Mouse (Mus musculus) liver, adult 2 months (tissue): ENCODE data around the gene Fam71f2. TPM values are rescaled to one million over a fixed set of nuclear protein-coding genes. Genes with fewer than 3 reads are reported as not detected.
A peak's percentile ranks its signal among the peaks of the same experiment; 100 is the strongest.

ENCODE experiments used
- DNase-seq: peaks from one replicate; pipeline ENCODE4 v3.0.0-alpha.2; 2011; ENCODE audit warnings: low read depth, low spot score; ENCODE audit errors: extremely low read depth
- H3K27ac ChIP-seq: fragments of 200-500 bp; replicated peaks from 2 replicates; pipeline ENCODE4 v1.5.1; 2012; ENCODE audit warnings: low read depth, mild to moderate bottlenecking, control low read depth, inconsistent platforms, low read length; ENCODE audit not compliant: insufficient read depth
- H3K27me3 ChIP-seq: fragments of 200-500 bp; 2 replicates; pipeline ENCODE4 v1.6.1; 2012; ENCODE audit warnings: mild to moderate bottlenecking, moderate library complexity, low read length, inconsistent platforms; ENCODE audit not compliant: control insufficient read depth, insufficient read depth
- H3K36me3 ChIP-seq: fragments of 200-500 bp; 2 replicates; pipeline ENCODE4 v1.6.1; 2012; ENCODE audit warnings: low read length, inconsistent platforms; ENCODE audit not compliant: control insufficient read depth, insufficient read depth
- H3K4me1 ChIP-seq: fragments of 200-500 bp; 2 replicates; pipeline ENCODE4 v1.6.1; 2011; ENCODE audit warnings: low read length; ENCODE audit not compliant: control insufficient read depth, insufficient read depth
- H3K4me3 ChIP-seq: fragments of 200-500 bp; 2 replicates; pipeline ENCODE4 v1.5.1; 2011; ENCODE audit warnings: low read depth, mild to moderate bottlenecking, control low read depth, low read length, moderate library complexity; ENCODE audit not compliant: insufficient read depth
- H3K79me2 ChIP-seq: fragments of 200-500 bp; 2 replicates; pipeline ENCODE4 v1.6.1; 2012; ENCODE audit warnings: inconsistent platforms, mild to moderate bottlenecking, low read length, moderate library complexity; ENCODE audit not compliant: control insufficient read depth, insufficient read depth
- H3K9ac ChIP-seq: fragments of 200-500 bp; 2 replicates; pipeline ENCODE4 v1.6.1; 2012; ENCODE audit warnings: low read depth, mild to moderate bottlenecking, control low read depth, inconsistent platforms, low read length
- CTCF ChIP-seq: fragments of 200-500 bp; IDR thresholded peaks from 2 replicates; pipeline ENCODE4 v1.5.1; 2011; ENCODE audit warnings: low read depth, low read length, control low read depth
- POLR2A ChIP-seq: fragments of 200-500 bp; IDR thresholded peaks from 2 replicates; pipeline ENCODE4 v1.6.1; 2011; ENCODE audit warnings: low read length, control low read depth; ENCODE audit not compliant: insufficient read depth; ENCODE audit errors: extremely low read depth
- WGBS: fragments of 180-500 bp; shearing (Covaris S2); methylation state at CpG from one replicate; pipeline ENCODE4 v1.1.7; 2018; 5-methylcytosine and 5-hydroxymethylcytosine counted together
- polyA plus RNA-seq: library from polyadenylated mRNA; depleted of rRNA; stranded (reverse); fragments of >200 nt; gene quantifications from 2 replicates; pipeline ENCODE4 v1.2.3, GENCODE M21; 2012
- total RNA-seq: library from RNA; depleted of rRNA; stranded (reverse); fragments of >200 nt; gene quantifications from 2 replicates; pipeline ENCODE4 v1.2.3, GENCODE M21; 2014

The Fam71f2 gene
- total and polyA plus RNA-seq, 2 experiments: not detected

DNA sequence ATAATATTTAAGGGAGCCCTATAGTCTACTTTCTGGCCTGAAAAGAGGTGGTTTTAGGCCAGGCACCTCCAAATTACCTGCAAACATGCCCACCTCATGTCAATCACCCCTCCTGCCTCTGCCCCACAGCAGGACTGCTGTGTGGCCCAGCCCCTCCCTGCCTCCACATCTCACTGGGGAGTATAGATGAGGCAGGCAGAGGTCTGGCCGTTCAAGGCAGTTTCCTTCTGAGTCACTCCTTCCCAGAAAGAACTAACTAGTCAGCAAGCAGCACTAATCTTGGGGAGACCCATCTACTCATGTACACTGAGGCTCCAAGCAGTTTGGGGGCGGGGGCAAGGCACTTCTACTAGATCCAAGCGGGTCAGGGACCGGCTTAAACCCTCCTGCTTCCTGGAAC, 32.3 kb upstream of the Fam71f2 start:
- H3K27me3 ChIP-seq: no peaks in the 10 kb centered on the region
- 72% methylated on average over 4 of the region's 4 CpGs for WGBS

DNA sequence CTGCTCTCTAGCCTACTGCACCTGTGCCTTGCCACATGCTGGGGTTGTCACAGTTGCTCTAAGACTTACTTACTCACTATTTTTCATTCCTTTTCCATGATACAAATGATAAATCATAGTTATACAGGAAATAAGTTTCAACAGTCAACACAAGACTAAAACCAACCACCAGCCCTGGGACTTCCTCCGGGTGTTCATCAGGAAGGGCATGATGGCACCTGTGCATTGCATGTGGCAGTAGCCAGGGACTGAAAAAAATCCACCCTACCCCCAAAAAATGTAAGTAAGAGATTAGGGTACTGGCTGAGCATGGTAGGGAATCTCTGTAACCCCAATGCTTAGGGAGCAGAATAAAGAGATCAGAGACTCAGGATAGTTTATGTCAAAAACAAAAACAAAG, 20.0 kb upstream of the Fam71f2 start:
- TF ChIP-seq POLR2A: no peak
- no peak for TF ChIP-seq CTCF
- H3K27ac ChIP-seq: no peak overlapping the region
- DNase-seq: no peak
- H3K36me3 ChIP-seq: no peaks in the 10 kb centered on the region
- H3K79me2 ChIP-seq: no peaks in the 10 kb centered on the region
- H3K4me1 ChIP-seq: peaks cover 3% of the 10 kb centered on the region; the same call in 1 of the 2 replicates
- 76% methylated on average over 1 of the region's 1 CpGs for WGBS
- no peak overlapping the region for H3K4me3 ChIP-seq
- no peaks in the 10 kb centered on the region for H3K27me3 ChIP-seq
- no peak overlapping the region for H3K9ac ChIP-seq

More for the DNA sequence above, 32.3 kb upstream of the Fam71f2 start:
- Histone ChIP-seq H3K27ac (no peak overlapping the region), H3K79me2 (no peaks in the 10 kb centered on the region), H3K4me1 (peaks cover 10% of the 10 kb centered on the region), H3K4me3 (no peak overlapping the region), H3K9ac (no peak overlapping the region), H3K36me3 (no peaks in the 10 kb centered on the region)
- TF ChIP-seq POLR2A: no peak
- no peak for TF ChIP-seq CTCF
- DNase-seq: no peak

DNA sequence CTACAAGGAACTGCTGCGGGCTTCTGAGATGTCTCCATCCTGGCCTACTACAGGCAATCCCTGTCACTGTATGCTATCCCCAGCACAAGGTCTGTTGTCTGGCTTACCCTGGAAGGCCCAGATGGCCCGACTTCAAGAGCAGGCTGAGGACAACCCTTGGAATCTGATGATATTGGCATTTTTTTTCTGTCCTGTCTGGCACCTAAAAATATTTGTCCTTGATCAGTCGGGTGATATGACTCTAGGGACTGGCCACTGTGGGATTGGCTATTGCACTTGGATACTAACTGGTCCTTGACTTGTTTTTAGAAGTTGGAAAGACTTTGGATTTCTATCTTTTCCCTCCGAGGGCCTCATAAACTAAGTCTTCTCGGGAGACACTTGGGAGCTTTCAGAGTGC, 17.6 kb upstream of the Fam71f2 start:
- Histone ChIP-seq H3K27ac (no peak overlapping the region), H3K36me3 (no peaks in the 10 kb centered on the region), H3K9ac (no peak overlapping the region), H3K79me2 (no peaks in the 10 kb centered on the region), H3K4me1 (peaks cover 9% of the 10 kb centered on the region), H3K27me3 (no peaks in the 10 kb centered on the region), H3K4me3 (no peak overlapping the region)
- no peak for TF ChIP-seq CTCF
- TF ChIP-seq POLR2A: no peak
- WGBS: 30% methylated on average over 5 of the region's 5 CpGs
- peak; percentile 93 for DNase-seq

DNA sequence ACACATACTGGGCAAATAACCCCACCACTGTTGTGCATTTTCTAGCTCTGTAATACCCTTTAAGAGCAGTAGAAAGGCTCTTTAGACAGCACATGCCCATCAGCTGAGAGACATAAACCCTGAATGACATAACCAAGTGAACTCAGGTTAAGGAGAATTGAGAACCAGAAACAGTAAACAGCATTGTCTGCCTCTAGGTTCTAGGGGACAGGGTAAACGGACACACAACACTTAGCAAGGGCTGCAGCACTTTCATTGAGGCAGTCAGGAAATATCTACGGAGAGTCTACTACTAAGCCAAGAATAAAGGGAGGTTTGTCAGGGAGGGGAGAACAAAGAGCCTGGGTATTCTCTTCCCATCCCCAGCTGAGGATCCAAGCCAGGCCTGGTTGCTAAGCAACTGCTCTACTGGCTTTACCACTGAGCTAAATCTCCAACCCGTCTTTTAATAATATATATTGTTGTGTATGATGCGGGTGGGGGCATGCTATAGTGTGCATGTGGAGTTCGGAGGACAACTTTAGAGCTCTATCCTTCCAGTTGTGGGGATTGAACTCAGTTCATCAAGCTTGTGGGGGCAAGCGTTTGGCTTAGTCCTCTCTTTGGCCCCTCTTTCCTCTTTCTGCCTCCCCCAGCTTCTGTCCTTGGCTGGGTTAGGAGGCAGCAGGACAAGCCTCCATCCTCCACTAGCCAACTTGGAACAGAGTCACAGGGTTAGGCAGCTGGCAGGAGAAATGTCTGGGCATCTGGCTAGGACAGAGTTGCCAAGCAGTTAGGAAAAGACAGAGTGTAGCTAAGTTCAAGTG, 15.5 kb upstream of the Fam71f2 start:
- peak; percentile 93 for DNase-seq
- WGBS: 64% methylated on average over 6 of the region's 6 CpGs
- TF ChIP-seq CTCF: no peak
- no peak for TF ChIP-seq POLR2A

DNA sequence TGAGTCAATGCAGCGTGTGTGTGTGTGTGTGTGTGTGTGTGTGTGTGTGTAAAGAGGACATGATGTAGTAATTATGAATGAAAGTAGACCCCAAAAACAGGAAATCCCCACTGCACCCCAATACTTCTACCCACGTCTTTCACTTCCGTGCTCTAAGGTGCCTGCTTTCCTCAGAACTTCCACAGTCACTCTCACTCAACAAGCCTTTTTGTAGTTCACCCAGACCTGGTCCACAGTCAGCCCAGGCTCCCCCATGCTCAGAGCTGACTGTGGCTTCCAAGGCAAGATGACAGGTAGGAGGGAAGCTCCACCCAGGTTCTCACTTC, 15.0 kb upstream of the Fam71f2 start:
- no peak overlapping the region for H3K9ac ChIP-seq
- DNase-seq: no peak
- H3K4me3 ChIP-seq: no peak overlapping the region
- H3K36me3 ChIP-seq: no peaks in the 10 kb centered on the region
- no peaks in the 10 kb centered on the region for H3K27me3 ChIP-seq
- WGBS: 61% methylated on average over 3 of the region's 3 CpGs
- H3K4me1 ChIP-seq: peaks cover 9% of the 10 kb centered on the region
- no peaks in the 10 kb centered on the region for H3K79me2 ChIP-seq
- no peak overlapping the region for H3K27ac ChIP-seq
- TF ChIP-seq CTCF (no peak), POLR2A (no peak)

More for the DNA sequence above, 15.5 kb upstream of the Fam71f2 start:
- Histone ChIP-seq H3K79me2 (no peaks in the 10 kb centered on the region), H3K36me3 (no peaks in the 10 kb centered on the region), H3K4me1 (peaks cover 9% of the 10 kb centered on the region), H3K27me3 (no peaks in the 10 kb centered on the region), H3K27ac (no peak overlapping the region), H3K4me3 (no peak overlapping the region), H3K9ac (no peak overlapping the region)

DNA sequence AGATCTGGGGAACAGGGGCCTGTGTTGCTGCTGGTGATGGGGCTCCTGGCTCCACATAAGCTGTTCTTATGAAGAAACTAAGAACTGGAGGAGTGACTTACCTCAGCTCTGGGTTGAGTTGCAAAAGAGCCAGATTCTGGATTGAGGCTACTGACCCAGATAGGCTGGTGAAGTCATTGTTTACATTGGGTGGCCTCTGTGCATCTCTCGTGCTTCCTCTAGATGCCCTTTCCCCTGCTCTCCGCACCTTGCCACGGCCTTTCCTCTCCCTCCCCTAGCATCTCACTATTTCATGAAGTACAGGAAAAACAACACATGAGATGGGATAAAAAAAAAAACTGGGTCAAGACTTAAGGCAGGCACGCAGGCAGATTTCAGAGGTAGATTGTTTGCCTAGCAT, 12.5 kb upstream of the Fam71f2 start:
- H3K27me3 ChIP-seq: no peaks in the 10 kb centered on the region
- TF ChIP-seq CTCF: no peak
- TF ChIP-seq POLR2A: no peak
- H3K36me3 ChIP-seq: no peaks in the 10 kb centered on the region
- peak; percentile 94 for DNase-seq
- H3K9ac ChIP-seq: no peak overlapping the region
- H3K79me2 ChIP-seq: no peaks in the 10 kb centered on the region
- WGBS: 24% methylated on average over 4 of the region's 4 CpGs
- no peak overlapping the region for H3K4me3 ChIP-seq
- H3K27ac ChIP-seq: no peak overlapping the region
- H3K4me1 ChIP-seq: peaks cover 14% of the 10 kb centered on the region
